Mouse (Mus musculus) mesoderm, embryonic 11.5 days (tissue): ENCODE results near the gene Actrt2.

ENCODE experiments used
- DNase-seq: peaks from one replicate; pipeline ENCODE4 v3.0.0-alpha.2; 2012; ENCODE audit warnings: low read depth, low spot score

Actrt2 gene

DNA sequence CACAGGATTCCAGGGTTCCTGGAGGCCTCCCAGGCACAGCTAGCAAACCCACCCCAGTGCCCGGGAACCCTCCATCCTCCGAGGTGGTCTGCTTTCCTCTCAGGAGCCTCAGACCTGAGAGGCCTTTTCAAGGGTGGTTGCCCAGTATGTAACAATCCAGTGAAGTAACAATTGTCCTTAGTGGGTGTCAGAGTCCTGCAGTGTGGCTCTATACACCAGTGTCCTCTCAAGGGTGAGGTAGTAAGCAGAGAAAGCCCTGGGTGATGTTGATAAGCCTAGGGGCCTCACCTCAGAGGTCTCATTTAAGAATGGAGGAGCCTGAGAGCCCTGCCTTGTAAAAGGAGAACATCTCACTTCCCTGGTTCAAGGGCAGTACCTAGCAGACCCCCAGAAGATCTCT lies at the start of gene Actrt2:
Gene Actrt2, minus strand, starts transcription at position 101 of the 400 bp plus-strand sequence.
- no peak for DNase-seq

DNA sequence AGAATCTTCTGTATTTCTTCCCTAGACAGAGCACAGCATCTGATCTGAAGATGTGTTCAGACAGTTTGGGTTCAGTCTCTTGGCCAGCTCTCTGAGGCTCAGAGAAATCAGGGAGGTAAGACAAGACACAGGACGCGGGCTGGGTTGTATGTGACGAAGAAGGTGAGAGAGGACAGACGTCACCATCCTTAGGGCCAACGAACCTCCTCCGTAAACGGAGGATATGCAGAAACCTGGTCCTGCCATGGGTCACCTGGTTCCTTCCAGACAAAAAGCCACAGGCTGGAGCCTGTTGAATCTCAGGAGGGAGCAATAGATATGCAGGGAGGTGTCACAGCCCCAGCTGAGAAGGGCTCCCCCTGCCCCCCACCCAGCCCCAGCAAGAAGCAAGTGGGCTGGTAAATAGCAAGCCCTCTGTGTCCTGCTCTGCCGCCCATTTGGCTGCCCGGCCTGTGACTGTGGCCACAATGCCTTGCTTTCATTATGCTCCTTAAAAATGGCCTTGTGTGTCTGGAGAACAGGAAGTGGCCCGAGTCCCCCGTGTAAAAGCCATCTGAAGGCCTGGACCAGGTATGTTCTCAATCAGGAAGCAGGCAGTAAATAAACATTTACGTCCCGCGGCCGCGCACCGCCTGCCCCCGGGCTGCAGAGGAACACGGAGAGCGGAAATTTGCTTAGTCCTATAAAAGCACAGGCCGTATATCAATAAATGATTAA lies 41.9 kb upstream of the Actrt2 start:
- DNase-seq: no peak

DNA sequence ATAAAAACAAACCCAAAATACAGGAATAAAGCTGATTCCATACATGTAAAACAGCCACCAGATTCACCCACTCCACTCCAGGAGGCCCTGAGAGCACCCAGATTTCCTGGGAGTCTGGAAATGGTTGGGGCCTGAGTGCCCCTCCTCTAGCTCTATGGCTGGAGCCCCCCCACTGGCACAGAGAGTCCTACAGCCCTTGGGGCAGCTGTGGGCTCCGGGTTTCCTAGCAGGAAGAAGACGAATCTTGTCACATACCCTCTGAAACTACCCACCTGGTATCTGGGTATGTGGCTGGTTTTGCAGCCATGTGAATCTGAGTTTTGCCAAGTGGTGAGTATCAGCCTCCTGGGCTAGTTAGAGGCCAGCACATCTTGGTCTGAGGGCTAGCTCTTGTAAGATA lies 41.1 kb upstream of the Actrt2 start:
- no peak for DNase-seq

DNA sequence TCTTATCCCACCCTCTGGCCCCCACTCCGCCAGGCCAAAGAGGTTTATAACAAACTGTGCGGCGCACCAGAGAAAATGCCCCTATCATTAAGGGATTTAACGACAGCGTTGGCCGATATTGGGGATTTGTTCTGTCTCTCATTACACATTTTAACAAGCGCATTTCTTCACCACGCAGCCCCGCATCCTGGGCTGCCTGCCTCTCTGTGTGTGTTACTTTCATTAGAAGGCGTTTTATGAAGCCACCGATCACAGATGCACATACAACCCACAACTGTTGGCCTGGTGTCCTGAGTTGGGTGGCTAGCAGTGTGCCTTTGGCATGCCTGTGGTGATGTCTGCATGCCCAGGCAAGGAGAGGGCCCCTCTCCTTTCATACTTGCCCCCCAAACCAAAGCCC lies 40.6 kb upstream of the Actrt2 start:
- no peak for DNase-seq

DNA sequence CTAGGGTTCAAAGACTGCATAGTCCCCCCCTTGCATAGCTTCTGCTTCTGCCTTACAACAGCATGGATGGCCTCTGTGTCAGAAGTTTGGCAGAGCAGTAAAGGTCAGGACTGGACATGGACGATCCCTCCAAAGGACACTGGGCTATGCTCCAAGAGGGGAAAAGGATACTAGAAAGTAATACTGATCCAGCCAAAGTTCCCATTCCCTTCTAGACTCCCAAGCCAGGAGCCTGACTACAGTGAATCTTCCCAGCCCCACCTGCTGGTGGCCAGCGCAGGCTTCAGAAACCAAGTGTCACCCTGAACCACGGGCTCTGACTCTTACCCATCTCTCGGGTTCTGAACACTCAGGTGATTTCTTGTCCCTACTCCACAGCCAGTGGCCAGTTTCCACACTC lies 39.9 kb upstream of the Actrt2 start:
- DNase-seq: no peak

DNA sequence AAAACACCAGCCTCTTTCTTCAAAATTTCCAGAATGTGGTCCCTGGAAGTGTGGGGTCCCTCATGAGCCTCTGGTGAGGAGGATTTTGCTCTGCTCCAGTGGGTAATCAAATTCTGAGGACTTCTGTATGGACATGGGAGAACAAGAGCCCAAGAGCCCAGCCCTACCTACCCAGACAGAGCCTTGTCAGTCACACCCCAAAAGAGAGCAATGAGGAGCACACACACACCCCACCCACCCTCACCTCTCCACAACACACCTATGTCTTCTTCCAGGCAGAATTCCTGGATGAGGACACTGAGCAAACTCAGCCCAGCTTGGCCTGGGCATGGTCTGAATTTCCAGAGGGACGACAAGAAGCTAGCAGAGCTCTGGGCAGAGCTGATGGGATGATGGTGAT lies 38.8 kb upstream of the Actrt2 start:
- no peak for DNase-seq

DNA sequence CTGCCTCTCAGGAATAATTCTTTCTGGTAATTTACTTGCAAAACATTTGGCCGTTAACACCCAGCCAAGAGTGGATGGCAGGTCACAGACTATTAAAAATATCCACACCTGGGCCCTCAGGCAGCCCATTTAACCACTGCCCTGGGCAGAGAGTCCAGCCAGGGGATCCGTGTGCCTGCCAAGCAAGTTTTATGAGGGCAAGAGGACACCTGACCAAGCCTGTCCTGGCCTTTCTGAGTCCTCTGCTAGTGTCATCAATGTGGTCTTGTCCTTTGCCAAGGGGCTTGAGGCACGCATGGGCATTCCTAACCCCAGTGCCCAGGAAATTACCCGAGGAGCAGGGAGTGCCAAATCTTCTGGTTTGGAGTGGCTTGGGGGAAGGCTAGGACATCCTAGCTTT lies 38.0 kb upstream of the Actrt2 start:
- no peak for DNase-seq

DNA sequence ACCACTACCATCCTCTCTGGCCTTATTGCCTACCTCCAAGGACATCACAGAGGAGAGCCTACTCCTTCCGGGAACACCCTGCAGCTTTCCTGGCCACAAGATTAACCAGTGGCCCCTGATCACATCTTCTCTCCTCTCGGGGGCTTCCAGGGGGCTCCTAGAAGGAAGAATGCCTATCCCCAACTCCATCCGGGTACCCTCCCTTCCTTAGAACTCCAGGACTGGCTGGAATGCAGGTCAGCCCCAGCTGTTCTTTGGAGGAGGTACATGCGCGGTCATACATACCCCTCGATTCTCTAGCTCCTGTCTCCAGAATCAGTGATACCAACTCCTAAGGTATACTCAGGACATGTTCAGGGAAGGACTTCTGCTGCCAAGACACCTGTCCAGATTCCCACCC lies 37.4 kb upstream of the Actrt2 start:
- no peak for DNase-seq

DNA sequence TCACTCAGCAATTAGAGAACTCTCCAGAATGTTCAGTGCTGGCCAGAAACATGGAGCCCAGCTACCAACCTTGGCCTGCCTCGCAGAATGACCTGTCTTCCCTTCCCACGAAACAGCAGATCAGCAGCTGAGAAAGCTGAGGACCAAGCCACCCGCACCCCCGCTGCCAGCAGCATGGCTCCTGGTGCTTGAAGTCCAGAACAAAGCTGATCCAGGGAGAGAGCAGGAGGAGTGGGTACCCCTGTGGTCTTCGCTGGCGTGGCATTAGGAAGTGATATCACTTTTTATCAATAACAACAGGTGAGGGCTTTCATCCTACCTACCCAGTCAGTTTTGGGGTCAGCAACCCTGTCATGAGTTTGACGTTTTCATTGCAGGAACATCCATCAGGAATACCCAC lies 36.9 kb upstream of the Actrt2 start:
- DNase-seq: no peak

DNA sequence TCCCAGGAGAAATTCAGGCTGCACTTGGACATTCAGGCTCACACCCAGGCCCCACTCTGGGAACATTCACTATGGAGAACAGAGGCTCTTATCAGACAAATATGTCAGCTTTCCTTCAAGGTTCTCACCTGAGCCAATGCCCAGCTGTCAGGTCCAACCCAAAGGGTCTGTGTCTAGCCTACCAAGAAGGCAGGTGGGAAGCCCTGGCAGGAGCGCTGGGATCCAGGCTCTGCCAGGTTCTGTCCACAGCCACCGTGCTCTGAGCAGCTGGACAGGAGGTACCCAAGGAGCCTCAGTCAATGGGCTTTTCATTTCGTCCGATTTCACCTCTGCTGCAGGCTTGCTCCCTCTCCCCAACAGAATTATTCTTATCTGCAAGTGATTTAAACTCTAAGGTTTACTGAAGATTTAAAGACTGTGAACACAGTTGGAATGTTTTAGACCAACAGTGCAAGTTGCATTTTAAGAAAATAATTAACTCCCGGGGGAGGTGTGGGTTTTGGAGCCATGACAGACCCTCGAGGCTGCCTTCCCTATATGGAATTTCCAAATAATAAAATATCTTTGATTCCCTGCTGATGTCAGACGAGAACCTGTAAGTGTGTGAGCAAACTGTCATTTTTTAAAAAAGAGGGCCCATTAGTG lies 35.9 kb upstream of the Actrt2 start:
- no peak for DNase-seq

DNA sequence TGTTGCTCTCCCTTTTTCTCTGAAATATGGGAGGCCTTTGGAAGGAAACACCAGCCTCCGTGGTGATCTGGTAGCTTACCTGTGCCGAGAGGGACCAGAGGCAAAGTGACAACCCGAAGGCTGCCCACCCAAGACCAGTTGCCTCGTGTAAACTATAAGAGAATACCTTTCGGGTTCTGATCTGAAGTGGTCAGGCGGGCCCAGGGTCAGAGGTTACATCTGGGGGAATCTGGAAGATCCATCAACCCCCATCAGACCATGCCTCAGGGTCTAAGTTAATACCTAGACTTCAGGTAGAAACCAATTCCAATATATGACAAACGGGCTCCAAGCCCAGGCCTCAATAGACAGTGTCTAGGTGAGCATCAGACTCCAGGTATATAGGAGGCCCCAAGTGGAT lies 35.3 kb upstream of the Actrt2 start:
- no peak for DNase-seq

DNA sequence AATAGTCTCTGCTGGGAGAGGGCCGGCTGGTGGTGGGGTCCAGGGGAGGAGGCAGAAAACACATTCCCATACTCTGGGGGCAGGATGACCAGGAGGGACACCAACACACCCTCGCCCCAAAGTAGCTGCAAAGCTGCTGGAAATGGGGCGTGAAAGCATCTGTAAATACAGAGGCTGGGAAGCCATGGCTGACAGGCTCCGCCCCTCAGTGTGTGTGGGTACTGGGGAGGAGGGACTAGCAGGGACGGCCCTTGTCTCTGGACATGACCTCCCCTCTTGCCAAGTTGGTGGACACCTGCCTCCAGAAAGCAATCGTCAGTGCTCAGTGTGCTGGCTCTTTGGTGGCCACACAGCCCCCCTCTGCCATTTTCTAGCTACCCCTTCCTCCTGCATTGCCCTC lies 34.5 kb upstream of the Actrt2 start:
- DNase-seq: no peak

DNA sequence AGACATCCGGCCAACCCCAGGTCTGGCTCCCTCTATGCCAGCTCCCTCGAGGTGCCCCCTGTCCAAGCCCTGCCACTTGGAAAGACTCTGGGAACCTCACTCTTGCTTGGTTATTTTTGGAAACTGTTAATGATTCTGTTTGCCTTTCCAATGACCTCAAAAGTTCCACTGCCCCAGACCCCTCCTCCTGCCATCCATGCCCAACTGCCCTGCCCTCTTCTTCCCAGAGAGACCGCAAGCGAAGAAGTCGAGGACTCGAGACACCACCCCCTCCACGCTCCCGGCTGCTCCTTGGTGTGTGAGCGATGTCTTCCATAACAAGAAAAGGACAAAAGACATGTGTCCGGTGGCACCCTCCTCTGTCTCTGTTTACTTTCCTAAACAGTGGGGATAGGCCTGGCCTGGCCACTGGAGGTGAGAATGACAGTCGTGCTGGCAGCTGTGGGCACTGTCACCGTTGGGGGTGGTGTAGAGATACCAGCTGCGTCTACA lies 33.3 kb upstream of the Actrt2 start:
- DNase-seq: no peak

DNA sequence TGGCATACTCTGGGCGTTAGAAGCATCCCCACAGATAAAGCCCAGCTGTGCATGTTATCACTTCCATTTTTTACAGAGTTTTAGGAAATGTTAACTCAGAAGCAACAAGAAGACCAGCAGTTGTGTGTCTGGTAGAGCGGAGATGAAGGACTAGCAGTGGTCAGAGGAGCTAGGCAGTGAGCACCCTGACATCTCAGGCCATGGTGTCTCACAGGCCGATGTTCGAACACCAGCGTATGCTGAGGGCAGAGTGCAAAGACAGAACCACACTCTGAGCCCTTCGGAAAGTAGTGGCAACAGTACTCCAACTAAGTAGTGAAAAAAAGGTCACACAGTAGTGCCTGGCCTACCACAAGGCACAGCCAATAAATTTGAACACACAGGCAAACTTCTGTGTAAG lies 32.8 kb upstream of the Actrt2 start:
- DNase-seq: no peak

DNA sequence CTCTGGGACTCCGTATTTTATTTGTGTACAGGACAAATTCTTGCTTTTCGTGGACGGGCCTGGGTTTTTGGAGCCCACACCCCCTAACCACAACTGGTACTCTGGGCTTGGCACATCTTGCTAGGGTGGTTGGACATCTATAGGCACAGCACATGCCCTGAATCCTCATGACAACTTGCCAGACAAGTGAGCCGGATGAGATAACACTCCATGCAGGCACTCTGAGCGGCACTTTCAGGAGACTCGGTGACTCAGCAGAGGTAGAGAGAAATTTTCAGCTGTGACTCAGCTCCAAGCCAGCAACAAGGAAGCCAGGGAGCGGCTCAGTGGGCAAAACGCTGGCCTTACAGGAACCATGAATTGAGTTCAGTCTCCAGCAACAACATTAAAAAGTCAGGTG lies 31.6 kb upstream of the Actrt2 start:
- no peak for DNase-seq

DNA sequence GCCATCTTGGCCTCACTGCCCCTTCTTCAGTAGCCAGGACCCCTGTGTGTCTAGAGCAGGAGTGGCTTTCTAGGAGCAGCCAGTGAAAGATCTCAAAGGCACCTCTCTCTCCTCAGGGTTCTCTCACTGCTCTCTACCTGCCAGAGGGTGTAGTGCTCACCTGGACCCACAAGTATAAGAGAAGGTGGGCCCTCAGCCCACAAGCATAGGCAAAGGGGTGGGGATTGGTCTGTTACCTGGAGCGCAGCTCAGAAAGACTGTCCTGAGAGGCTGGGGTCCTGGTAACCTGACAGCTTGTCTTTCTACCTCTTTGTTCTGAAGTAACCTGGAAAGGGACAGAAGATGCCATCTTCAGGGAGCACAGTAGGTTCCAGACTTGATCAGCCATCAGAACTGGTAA lies 31.0 kb upstream of the Actrt2 start:
- no peak for DNase-seq

DNA sequence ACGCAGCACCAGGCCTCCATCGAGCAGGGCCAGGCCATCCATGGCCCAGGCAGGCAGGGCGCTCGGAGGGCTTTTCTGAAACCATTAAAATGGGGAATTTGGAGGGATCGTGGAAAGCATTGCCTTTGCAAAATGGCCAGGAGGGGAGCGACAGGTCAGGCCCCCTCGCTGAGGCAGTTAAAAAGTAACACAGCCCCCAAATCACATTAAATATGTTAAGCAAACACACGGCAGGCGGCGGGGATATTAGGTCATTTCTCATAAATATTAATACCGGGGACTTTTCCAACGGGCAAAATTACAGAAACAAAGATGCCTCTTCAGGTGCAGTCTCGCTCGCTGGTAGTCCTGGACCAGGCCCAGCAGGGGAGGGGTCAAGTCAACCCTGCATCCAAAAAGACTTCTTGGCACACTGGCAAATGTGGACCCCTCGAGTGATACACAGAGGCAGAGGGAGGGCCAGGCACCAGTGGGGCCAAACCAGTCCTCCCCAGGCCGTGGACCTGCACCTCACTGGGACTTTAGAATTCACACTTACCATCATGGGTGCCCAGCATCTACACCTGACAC lies 30.4 kb upstream of the Actrt2 start:
- no peak for DNase-seq

DNA sequence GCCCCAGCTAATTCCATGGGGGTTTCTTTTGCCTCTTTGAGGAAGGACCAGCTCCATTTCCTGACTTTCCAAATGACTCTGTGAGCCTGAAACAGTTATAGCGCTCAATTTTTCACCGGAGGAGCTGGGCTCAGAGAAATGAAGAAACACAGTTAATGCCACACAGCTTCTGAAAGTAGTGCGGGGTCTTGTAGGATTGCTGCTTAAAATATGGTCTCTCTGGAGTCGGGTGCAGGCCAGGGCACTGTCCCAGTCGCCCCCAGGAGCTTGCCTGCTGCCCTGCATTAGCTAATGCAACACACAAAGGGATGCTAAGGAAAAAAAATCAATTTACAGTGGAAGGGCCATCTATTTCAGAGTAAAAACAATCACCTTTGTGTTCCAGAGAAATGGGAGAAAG lies 29.8 kb upstream of the Actrt2 start:
- DNase-seq: no peak

DNA sequence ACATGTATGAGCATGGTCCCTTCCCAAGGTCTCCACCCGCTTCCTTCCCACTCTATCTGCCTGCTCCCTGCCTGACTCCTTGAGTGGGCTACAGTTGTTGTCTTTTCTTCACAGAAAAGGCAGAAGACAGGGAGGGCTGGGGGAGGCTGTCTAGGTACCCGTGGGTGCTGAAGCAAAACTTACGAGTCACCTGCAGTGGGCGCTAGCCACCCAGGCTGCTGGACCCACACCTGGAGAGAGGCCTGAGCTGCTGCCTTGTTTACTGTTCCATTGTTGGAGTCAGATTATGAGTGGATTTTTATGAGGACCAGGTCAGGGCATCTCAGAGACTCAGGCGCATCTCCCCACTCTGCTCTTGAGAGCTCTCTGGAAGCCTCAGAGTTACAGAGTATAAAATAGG lies 28.9 kb upstream of the Actrt2 start:
- DNase-seq: no peak

DNA sequence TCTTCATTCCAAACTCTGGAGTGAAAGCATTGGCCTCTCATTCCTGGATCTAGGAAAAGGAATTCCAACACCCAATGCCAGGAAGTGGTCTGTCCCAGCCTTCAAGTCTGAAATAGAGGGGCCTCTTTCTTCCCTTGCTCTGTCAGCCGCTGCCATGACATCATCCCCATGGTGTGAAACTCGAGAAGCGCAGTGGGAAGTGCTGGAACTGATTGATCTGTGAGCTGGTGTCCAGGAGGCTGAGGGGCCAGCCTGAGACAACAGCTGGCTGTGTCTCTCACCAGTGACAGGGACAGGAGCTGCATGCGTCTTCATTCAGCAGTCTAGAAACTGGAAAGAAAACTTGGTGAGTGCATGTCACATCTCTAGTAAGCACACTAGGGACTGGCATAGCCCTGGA lies 28.5 kb upstream of the Actrt2 start:
- DNase-seq: peak; percentile 74

DNA sequence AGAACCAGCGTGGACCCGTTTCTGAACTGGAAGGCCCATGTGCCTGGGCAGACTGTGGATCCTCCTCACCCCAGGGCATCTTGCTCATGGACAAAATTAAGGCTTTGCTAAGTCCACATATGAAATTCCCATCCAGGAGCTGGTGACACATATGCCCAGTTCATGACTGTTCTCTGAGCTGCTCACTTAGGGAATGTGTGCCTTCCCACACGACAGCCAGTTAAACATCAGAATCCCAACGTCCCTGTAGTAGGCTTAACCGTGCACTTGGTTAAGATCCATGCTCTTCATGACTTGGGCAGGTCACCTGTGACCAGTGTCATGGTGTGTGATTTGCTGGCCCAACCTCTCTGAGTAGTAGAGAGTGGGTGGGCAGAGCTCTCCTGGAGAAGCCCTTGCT lies 26.7 kb upstream of the Actrt2 start:
- DNase-seq: no peak

DNA sequence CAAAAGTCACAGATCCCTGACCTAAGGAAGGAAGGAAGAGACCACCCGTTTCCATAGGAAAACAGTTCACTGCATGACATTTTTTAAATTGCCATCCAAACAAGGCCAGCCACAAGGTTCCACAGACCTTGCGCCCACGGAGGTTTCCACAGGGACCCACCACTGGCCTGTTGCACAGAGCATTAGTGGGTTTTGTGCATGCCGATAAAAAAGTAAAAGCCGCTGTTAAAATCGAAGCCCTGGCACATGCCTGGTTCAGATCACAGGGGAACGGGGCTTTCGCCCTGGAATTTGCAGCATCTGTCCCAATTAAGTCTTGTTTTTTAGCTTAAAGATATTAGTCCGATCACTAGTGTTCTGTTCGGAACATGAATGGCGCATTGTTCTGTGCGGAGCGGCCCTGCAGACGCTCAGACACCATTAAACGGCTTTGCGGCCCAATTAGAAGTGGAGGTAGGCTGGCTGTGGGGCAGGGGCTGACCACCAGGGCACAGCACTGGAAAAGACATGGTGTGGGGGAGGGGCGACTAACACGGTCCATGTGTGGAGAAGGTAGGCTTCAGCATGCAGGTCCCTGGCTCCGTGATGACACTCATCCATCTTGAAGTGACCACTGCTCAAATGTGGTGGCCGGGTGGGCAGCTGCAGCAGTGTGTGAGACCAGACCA lies 25.8 kb upstream of the Actrt2 start:
- peak; percentile 49 for DNase-seq
